Comparison of ENCODE assay signal across 20 mouse cellular contexts in the genomic region with DNA sequence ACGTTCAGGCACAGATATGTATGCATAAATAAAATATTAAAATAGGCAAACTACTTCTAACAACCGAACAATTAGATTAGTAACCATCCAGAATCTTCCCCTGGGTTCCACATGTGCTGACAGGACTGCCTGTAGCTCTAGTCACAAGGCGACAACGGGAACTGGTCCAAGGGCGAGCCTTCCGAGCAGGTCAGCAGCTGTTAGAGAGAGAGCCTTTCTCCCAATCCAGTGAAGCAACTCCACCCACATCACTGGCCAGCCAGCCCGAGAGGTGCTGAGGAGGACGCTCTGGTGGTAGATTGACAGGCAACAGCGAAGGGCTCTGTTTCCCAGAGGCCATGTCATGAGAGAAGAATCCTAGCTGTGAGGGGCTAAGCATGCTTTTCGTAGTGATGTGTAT. TPM values are rescaled to one million over a fixed set of nuclear protein-coding genes. Genes with fewer than 3 reads are reported as not detected.
A peak's percentile ranks its signal among the peaks of the same experiment; 100 is the strongest.
DNase-seq lines count a peak whose midpoint lies in the region; ATAC-seq and TF ChIP-seq lines count a peak whose summit lies in the region.
"Had no signal": no experiment of that assay in that cellular context is flagged by ENCODE, and none has a peak within 500 bp of the region (broad histone marks: within the 10 kb centered on the region; RNA-seq: fewer than 3 reads in every experiment).

No protein-coding gene starts in this region.

- peak; percentile 67 for DNase-seq in gastrocnemius, adult 18-20 months (ENCODE audit: low spot score)
- no peak for DNase-seq in gastrocnemius, postnatal 4 days (ENCODE audit: low spot score in 2 of 2)
- DNase-seq in gastrocnemius, adult 8-10 months (ENCODE audit: low spot score in 2 of 2) = peak; percentile 33 to 69
- DNase-seq in heart, postnatal 36 days = peak; percentile 30 to 36
- DNase-seq in stomach, postnatal 0 days (ENCODE audit: low spot score) = no peak
- no peak for DNase-seq in cerebellum, postnatal 36 days
- DNase-seq: adrenal gland, postnatal 36 days; cerebellum, adult 18-20 months; kidney, adult 18-20 months; lung, adult 2 months; thymus, postnatal 36 days had no signal

- ATAC-seq in heart, embryonic 13.5 days (ENCODE audit: extremely low read depth, insufficient number of reproducible peaks, low FRiP score, low TSS enrichment) = no peak; the same call in 1 of the 2 replicates
- no peak for ATAC-seq in stomach, postnatal 0 days (ENCODE audit: low FRiP score, low TSS enrichment)
- ATAC-seq in intestine, embryonic 15.5 days = no peak
- ATAC-seq: hindbrain, postnatal 0 days; liver, embryonic 12.5 days had no signal

- no peaks in the 10 kb centered on the region for H3K36me3 ChIP-seq in heart, embryonic 13.5 days
- no peaks in the 10 kb centered on the region for H3K36me3 ChIP-seq in stomach, postnatal 0 days (ENCODE audit: control insufficient read depth, insufficient read depth, low read length)
- no peaks in the 10 kb centered on the region for H3K36me3 ChIP-seq in intestine, embryonic 15.5 days
- H3K36me3 ChIP-seq: forebrain, embryonic 12.5 days; limb, embryonic 12.5 days; liver, embryonic 12.5 days; midbrain, embryonic 10.5 days; neural tube, embryonic 13.5 days had no signal

- no peaks in the 10 kb centered on the region for H3K27me3 ChIP-seq in heart, embryonic 13.5 days (replicated peaks)
- H3K27me3 ChIP-seq in stomach, postnatal 0 days (ENCODE audit: control insufficient read depth, insufficient read depth, low read length) = no peaks in the 10 kb centered on the region
- no peaks in the 10 kb centered on the region for H3K27me3 ChIP-seq in intestine, embryonic 15.5 days (replicated peaks)
- H3K27me3 ChIP-seq: forebrain, embryonic 12.5 days; limb, embryonic 12.5 days had no signal

- 0 out of 2 replicates have a peak, but pooled peaks cover 5% of the 10 kb centered on the region for H3K9me3 ChIP-seq in heart, embryonic 13.5 days
- H3K9me3 ChIP-seq in stomach, postnatal 0 days (ENCODE audit: control insufficient read depth, low read length) = no peaks in the 10 kb centered on the region
- H3K9me3 ChIP-seq in intestine, embryonic 15.5 days = no peaks in the 10 kb centered on the region
- H3K9me3 ChIP-seq: limb, embryonic 12.5 days; neural tube, embryonic 13.5 days had no signal

- intact Hi-C loops in heart, postnatal 36 days (cut with DNase I) = no loop called here

- no peak overlapping the region for H3K4me2 ChIP-seq in heart, embryonic 13.5 days
- H3K4me2 ChIP-seq in stomach, postnatal 0 days (replicated peaks; ENCODE audit: low read depth) = no peak overlapping the region
- no peak overlapping the region for H3K4me2 ChIP-seq in intestine, embryonic 15.5 days (replicated peaks)
- H3K4me2 ChIP-seq: forebrain, embryonic 12.5 days; limb, embryonic 12.5 days; liver, embryonic 12.5 days; neural tube, embryonic 13.5 days had no signal

- H3K4me1 ChIP-seq in heart, embryonic 13.5 days = peaks cover 17% of the 10 kb centered on the region
- H3K4me1 ChIP-seq in stomach, postnatal 0 days (replicated peaks; ENCODE audit: control insufficient read depth, insufficient read depth) = no peaks in the 10 kb centered on the region
- no peaks in the 10 kb centered on the region for H3K4me1 ChIP-seq in intestine, embryonic 15.5 days (replicated peaks)
- H3K4me1 ChIP-seq: forebrain, embryonic 12.5 days; limb, embryonic 12.5 days; midbrain, embryonic 10.5 days; neural tube, embryonic 13.5 days had no signal

- no peak for TF ChIP-seq EP300 in stomach, postnatal 0 days (optimal IDR thresholded peaks at IDR 0.05)

- TF ChIP-seq CTCF in stomach, postnatal 0 days (IDR thresholded peaks at IDR 0.05; ENCODE audit: low read depth) = no peak

- H3K9ac ChIP-seq in heart, embryonic 13.5 days = 0 out of 2 replicates have a peak overlapping the region, but pooled peaks have one; percentile 9
- H3K9ac ChIP-seq in stomach, postnatal 0 days (ENCODE audit: low read length) = no peak overlapping the region
- no peak overlapping the region for H3K9ac ChIP-seq in intestine, embryonic 15.5 days
- H3K9ac ChIP-seq: forebrain, embryonic 12.5 days; limb, embryonic 12.5 days; liver, embryonic 12.5 days; neural tube, embryonic 13.5 days had no signal

- WGBS in heart, embryonic 13.5 days = 40% methylated on average over 10 of the region's 10 CpGs
- WGBS in stomach, postnatal 0 days = 62% methylated on average over 10 of the region's 10 CpGs
- WGBS in intestine, embryonic 15.5 days = 83% methylated on average over 10 of the region's 10 CpGs

- 0 out of 2 replicates have a peak overlapping the region, but pooled peaks have one; percentile 4 for H3K27ac ChIP-seq in heart, embryonic 13.5 days (replicated peaks)
- no peak overlapping the region for H3K27ac ChIP-seq in stomach, postnatal 0 days (replicated peaks)
- H3K27ac ChIP-seq in intestine, embryonic 15.5 days = no peak overlapping the region
- H3K27ac ChIP-seq: forebrain, embryonic 12.5 days; hindbrain, postnatal 0 days; kidney, postnatal 0 days; limb, embryonic 12.5 days; liver, embryonic 12.5 days; midbrain, embryonic 10.5 days; neural tube, embryonic 13.5 days had no signal

- no peak overlapping the region for H3K4me3 ChIP-seq in heart, embryonic 13.5 days
- no peak overlapping the region for H3K4me3 ChIP-seq in stomach, postnatal 0 days (ENCODE audit: low read depth, low read length)
- H3K4me3 ChIP-seq in intestine, embryonic 15.5 days (replicated peaks) = no peak overlapping the region
- H3K4me3 ChIP-seq: forebrain, embryonic 12.5 days; limb, embryonic 12.5 days; liver, embryonic 12.5 days; midbrain, embryonic 10.5 days; neural tube, embryonic 13.5 days had no signal

RNA-seq across cellular contexts. Expression of a gene that starts 42.5 kb away (rescaled TPM):
- under 1 TPM; 0.78 to 0.98 TPM for total RNA-seq in gastrocnemius, adult 18-20 months (2021)
- 1 to 10 TPM; 2.0 TPM for total RNA-seq in gastrocnemius, postnatal 4 days (2021)
- total RNA-seq in gastrocnemius, adult 8-10 months (2022) = under 1 TPM; 0.39 to 0.92 (median 0.61) TPM
- polyA plus RNA-seq in heart, embryonic 13.5 days (2015; fragmentation: Nextera tagmentation; extraction: Ambion mirVana) = 0.76 and 0.98 TPM in 2 replicates
- 1 to 10 TPM; 1.6 to 2.6 TPM for total RNA-seq in heart, postnatal 36 days (2021)
- 20.9 and 24.7 TPM in 2 replicates for polyA plus RNA-seq in stomach, postnatal 0 days (2015; fragmentation: Nextera tagmentation; extraction: Ambion mirVana)
- 0.98 and 1.2 TPM in 2 replicates for polyA plus RNA-seq in intestine, embryonic 15.5 days (2015; fragmentation: Nextera tagmentation; extraction: Ambion mirVana)

Comparison
In these comparisons a context has a peak if more than half of its experiments do, and no peak if none do; other contexts are left out.
1. DNase-seq: peak in gastrocnemius, adult 18-20 months (single experiment), gastrocnemius, adult 8-10 months (2 of 2) and heart, postnatal 36 days (2 of 2); none in gastrocnemius, postnatal 4 days (0 of 2), stomach, postnatal 0 days (single experiment) and cerebellum, postnatal 36 days (0 of 2).